Comparison of ENCODE assay signal across 2 mouse cellular contexts in the genomic region with DNA sequence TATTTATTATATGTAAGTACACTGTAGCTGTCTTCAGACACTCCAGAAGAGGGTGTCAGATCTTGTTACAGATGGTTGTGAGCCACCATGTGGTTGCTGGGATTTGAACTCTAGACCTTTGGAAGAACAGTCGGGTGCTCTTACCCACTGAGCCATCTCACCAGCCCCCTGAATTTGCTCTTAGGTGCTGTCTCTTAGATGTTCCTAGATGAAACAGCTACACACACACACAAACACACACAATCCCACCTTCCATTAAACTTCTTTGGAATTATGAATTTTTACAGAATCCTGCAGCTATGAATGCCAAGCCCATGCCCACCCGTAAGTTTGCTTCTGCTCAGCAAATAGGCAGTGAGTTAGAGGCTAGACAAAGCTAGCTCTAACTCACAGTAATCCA. TPM values are rescaled to one million over a fixed set of nuclear protein-coding genes. Genes with fewer than 3 reads are reported as not detected.
A peak's percentile ranks its signal among the peaks of the same experiment; 100 is the strongest.
DNase-seq lines count a peak whose midpoint lies in the region; TF ChIP-seq lines count a peak whose summit lies in the region.
"Not testable (repeated sequence)": the region's sequence is repeated elsewhere in the genome, so short reads cannot be mapped to it uniquely, and the experiment has no call there.

No protein-coding gene starts in this region.

- H3K36me3 ChIP-seq in CH12.LX (replicated peaks in 1 of 2; ENCODE audit: control insufficient read depth in 1 of 2, insufficient read depth in 1 of 2, low read length in 1 of 2); MEL (ENCODE audit: control insufficient read depth in 1 of 2, insufficient read depth in 2 of 2, low read length in 2 of 2): not testable (repeated sequence)

- dilution Hi-C loops in CH12.LX (cut with MboI; ENCODE audit: extremely low pct_ligation_motif_present, extremely low pct_unique_long_range_greater_than_20kb, low sequenced_read_pairs) = not testable (repeated sequence)

- H3K9me3 ChIP-seq in CH12.LX (replicated peaks; ENCODE audit: low read length); MEL (replicated peaks; ENCODE audit: insufficient read depth, low read length): not testable (repeated sequence)

- in situ Hi-C loops in CH12.LX (cut with MboI; ENCODE audit: low pct_ligation_motif_present, low pct_unique_long_range_greater_than_20kb, low sequenced_read_pairs) = not testable (repeated sequence)

- not testable (repeated sequence) for H3K9ac ChIP-seq in CH12.LX (ENCODE audit: insufficient read depth, low read depth); MEL (ENCODE audit: control insufficient read depth, low read depth, low read length, poor library complexity, severe bottlenecking)

- not testable (repeated sequence) for TF ChIP-seq RAD21 in CH12.LX (IDR thresholded peaks at IDR 0.05; ENCODE audit: low read depth, low read length); MEL (IDR thresholded peaks at IDR 0.05; ENCODE audit: low read depth, low read length)

- H3K4me3 ChIP-seq in CH12.LX (replicated peaks in 1 of 3; ENCODE audit: low read depth in 2 of 3, low read length in 2 of 3, poor library complexity in 1 of 3); MEL (ENCODE audit: control insufficient read depth in 1 of 2, insufficient read depth in 1 of 2, low read depth in 2 of 2, low read length in 2 of 2): not testable (repeated sequence)

- TF ChIP-seq CTCF in CH12.LX (conservative IDR thresholded peaks at IDR 0.05 in 1 of 2, IDR thresholded peaks at IDR 0.05 in 1 of 2; ENCODE audit: low read depth in 2 of 2, low read length in 2 of 2); MEL (IDR thresholded peaks at IDR 0.05 in 2 of 3, conservative IDR thresholded peaks at IDR 0.05 in 1 of 3; ENCODE audit: control insufficient read depth in 1 of 3, insufficient read depth in 1 of 3, low read depth in 2 of 3, low read length in 3 of 3, poor library complexity in 1 of 3, severe bottlenecking in 1 of 3): not testable (repeated sequence)

- not testable (repeated sequence) for DNase-seq in CH12.LX (ENCODE audit: extremely low read depth); MEL (ENCODE audit: low read depth, low spot score)

- H3K27me3 ChIP-seq in CH12.LX (replicated peaks); MEL (ENCODE audit: control insufficient read depth in 1 of 2, insufficient read depth in 2 of 2, low read length in 2 of 2): not testable (repeated sequence)

- not testable (repeated sequence) for H3K4me1 ChIP-seq in CH12.LX (ENCODE audit: control insufficient read depth in 1 of 2, insufficient read depth in 2 of 2); MEL (ENCODE audit: control insufficient read depth in 1 of 2, insufficient read depth in 2 of 2, low read length in 2 of 2)

- not testable (repeated sequence) for H3K27ac ChIP-seq in CH12.LX (ENCODE audit: insufficient read depth, low read depth); MEL (ENCODE audit: control insufficient read depth, low read depth, low read length)

- TF ChIP-seq POLR2A in CH12.LX (IDR thresholded peaks at IDR 0.05; ENCODE audit: low read depth, low read length); MEL (IDR thresholded peaks at IDR 0.05; ENCODE audit: control insufficient read depth in 1 of 2, insufficient read depth in 1 of 2, low read depth in 1 of 2, low read length in 2 of 2, poor library complexity in 1 of 2): not testable (repeated sequence)

- not testable (repeated sequence) for H3K79me2 ChIP-seq in CH12.LX (replicated peaks; ENCODE audit: control insufficient read depth, extremely low read depth, insufficient read depth, poor library complexity, severe bottlenecking); MEL (ENCODE audit: control insufficient read depth, insufficient read depth, low read length, poor library complexity)

- not testable (repeated sequence) for TF ChIP-seq EP300 in CH12.LX (IDR thresholded peaks at IDR 0.05; ENCODE audit: low read length); MEL (IDR thresholded peaks at IDR 0.05; ENCODE audit: low read depth in 1 of 2, low read length in 2 of 2)

- H3K4me2 ChIP-seq in CH12.LX (ENCODE audit: insufficient read depth, low read depth, poor library complexity, severe bottlenecking) = not testable (repeated sequence)

TF ChIP-seq in CH12.LX, 34 proteins besides CTCF, POLR2A, EP300 and RAD21:
- TF ChIP-seq TBP (conservative IDR thresholded peaks at IDR 0.05; ENCODE audit: low read depth, low read length) = 0 out of 2 replicates have a peak, but pooled peaks have one; percentile 51

TF ChIP-seq in MEL, 35 proteins besides CTCF, POLR2A, EP300 and RAD21:
- peak; percentile 57 for TF ChIP-seq TBP (IDR thresholded peaks at IDR 0.05; ENCODE audit: low read depth, low read length)

RNA-seq across cellular contexts. Expression of a gene that starts 5.6 kb away (rescaled TPM):
- total RNA-seq in CH12.LX (2012; rRNA removed) (2.3 and 3.8 TPM in 2 replicates), CH12.LX (2014; rRNA removed) (0.17 and 0.38 TPM in 2 replicates), MEL (2012; rRNA removed) (0.42 and 0.62 TPM in 2 replicates)
- polyA plus RNA-seq in CH12.LX (2012; ENCODE audit: insufficient read length, low read depth) (0.34 and 0.52 TPM in 2 replicates), MEL (2012; ENCODE audit: insufficient read depth in 1 of 2, insufficient read length in 2 of 2, low read depth in 1 of 2, low replicate concordance in 2 of 2, missing spikeins in 1 of 2) (1 to 10 TPM in 1 of 2 experiments, not detected in 1; 2.0 TPM)

RNA-seq across cellular contexts. Expression of a gene that starts 14.9 kb away (rescaled TPM):
- total RNA-seq in CH12.LX (2012; rRNA removed) (8.7 and 10.4 TPM in 2 replicates), CH12.LX (2014; rRNA removed) (4.7 and 4.9 TPM in 2 replicates), MEL (2012; rRNA removed) (11.8 and 14.8 TPM in 2 replicates)
- polyA plus RNA-seq in CH12.LX (2012; ENCODE audit: insufficient read length, low read depth) (7.8 and 9.4 TPM in 2 replicates), MEL (2012; ENCODE audit: insufficient read depth in 1 of 2, insufficient read length in 2 of 2, low read depth in 1 of 2, low replicate concordance in 2 of 2, missing spikeins in 1 of 2) (10 to 100 TPM; 14.7 to 33.5 TPM)
